Mouse (Mus musculus) adrenal gland, postnatal 4 days (tissue): ENCODE measurements at regions not wholly inside any gene's neighbourhood (a gene's known extent, or its start where the extent isn't known, plus 50 kb on each side); places are given as distances from the start of the nearest gene placed in this dataset.
A peak's percentile ranks its signal among the peaks of the same experiment; 100 is the strongest.

Experiments
- DNase-seq, 2 experiments: peaks; one replicate each; pipeline ENCODE4 v3.0.0; 2021 to 2022; ENCODE audit warnings: low spot score in 2 of 2, mixed read lengths in 2 of 2

GRCm38 (mm10) chr17:22795213-22795612 lies 71.7 kb downstream of the Zfp945 start:
- no peak for DNase-seq

GRCm38 (mm10) chr17:22784481-22784880 lies 82.5 kb downstream of the Zfp945 start:
- no peak for DNase-seq

- DNase-seq, result no peak
Measured at GRCm38 (mm10) chr17:22745736-22746135, 121.2 kb downstream of the Zfp945 start.

- peak; percentile 6 to 24 for DNase-seq
Measured at GRCm38 (mm10) chr17:22739581-22740178, 127.3 kb downstream of the Zfp945 start.

DNA sequence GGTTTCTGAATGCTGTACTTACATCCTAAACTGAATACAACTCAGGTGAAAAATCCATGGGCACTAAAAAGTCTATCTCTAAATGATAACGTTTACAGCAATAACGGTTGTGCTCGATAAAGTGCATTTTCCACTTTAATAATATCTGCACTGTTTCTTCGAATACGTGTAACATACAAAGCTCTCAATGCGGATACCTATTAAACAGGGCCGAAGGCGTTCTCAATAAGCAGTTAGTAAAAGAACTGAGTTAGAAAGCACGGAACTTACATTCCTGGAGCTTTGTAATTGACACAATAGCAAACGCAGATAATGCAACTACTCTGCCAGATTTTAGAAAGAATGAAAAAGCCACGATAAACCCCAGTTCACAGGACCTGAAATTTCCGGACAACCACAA lies 127.8 kb downstream of the Zfp945 start:
- DNase-seq, result no peak

DNA sequence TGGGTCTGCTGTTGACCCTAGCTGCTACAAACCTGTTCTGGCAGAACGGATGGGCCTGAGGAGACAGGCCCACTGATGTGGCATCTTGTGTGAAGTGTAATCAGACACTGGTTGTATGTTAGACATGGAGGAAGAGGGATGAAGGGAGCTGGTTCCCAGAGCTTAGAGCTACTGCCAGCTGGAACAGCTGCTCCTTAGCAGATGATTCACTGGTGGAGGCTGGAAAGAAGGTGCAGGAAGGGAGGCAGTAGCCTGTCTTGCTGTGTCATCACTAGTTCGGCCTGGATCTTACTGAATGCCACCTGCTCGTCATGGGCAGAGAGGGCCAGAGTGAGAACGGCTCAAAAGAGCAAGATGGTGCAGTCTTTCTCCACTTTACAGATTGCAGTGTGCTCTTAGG lies 130.6 kb downstream of the Zfp945 start:
- no peak for DNase-seq
